ENCODE assay signal across 10 mouse cellular contexts in the genomic region with DNA sequence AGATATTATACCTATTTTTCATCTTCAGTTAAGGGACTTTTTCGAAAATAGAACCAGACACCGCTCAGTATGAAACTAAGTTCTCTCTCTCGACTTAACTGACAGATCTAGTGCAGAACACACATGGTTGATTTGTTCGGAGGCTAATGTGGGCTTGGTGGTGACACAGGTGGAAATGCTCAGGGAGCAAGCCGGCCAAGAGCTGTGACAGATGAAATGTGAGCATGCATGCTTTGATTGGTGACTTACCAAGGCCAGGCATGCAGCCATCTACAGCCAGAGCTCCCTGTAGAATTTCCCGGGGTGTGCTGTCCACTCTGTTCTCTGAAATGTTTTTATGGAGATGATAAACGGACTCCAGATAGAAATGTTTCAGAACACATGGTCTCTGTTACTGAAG. TPM values are rescaled to one million over a fixed set of nuclear protein-coding genes. Genes with fewer than 3 reads are reported as not detected.
DNase-seq lines count a peak whose midpoint lies in the region; ATAC-seq and TF ChIP-seq lines count a peak whose summit lies in the region.
"Had no signal": no experiment of that assay in that cellular context is flagged by ENCODE, and none has a peak within 500 bp of the region (broad histone marks: within the 10 kb centered on the region; RNA-seq: fewer than 3 reads in every experiment).

No protein-coding gene starts in this region.

- no peak overlapping the region for H3K4me2 ChIP-seq in lung, embryonic 14.5 days
- H3K4me2 ChIP-seq in heart, embryonic 15.5 days: no peak overlapping the region
- peak overlapping the region; percentile 29; the same call in 1 of the 2 replicates for H3K4me2 ChIP-seq in stomach, embryonic 16.5 days (ENCODE audit: low read depth, low read length)
- H3K4me2 ChIP-seq in hindbrain, embryonic 14.5 days (replicated peaks): no peak overlapping the region
- H3K4me2 ChIP-seq: midbrain, embryonic 15.5 days had no signal

- no peaks in the 10 kb centered on the region for H3K36me3 ChIP-seq in lung, embryonic 14.5 days (ENCODE audit: insufficient read depth)
- H3K36me3 ChIP-seq in heart, embryonic 15.5 days: no peaks in the 10 kb centered on the region
- H3K36me3 ChIP-seq in stomach, embryonic 16.5 days (ENCODE audit: control insufficient read depth, insufficient read depth, low read length): no peaks in the 10 kb centered on the region
- no peaks in the 10 kb centered on the region for H3K36me3 ChIP-seq in hindbrain, embryonic 14.5 days (replicated peaks; ENCODE audit: control insufficient read depth, insufficient read depth)
- H3K36me3 ChIP-seq: midbrain, embryonic 15.5 days had no signal

- no peaks in the 10 kb centered on the region for H3K9me3 ChIP-seq in lung, embryonic 14.5 days (ENCODE audit: low read depth, low read length)
- no peaks in the 10 kb centered on the region for H3K9me3 ChIP-seq in heart, embryonic 15.5 days (replicated peaks)
- H3K9me3 ChIP-seq in stomach, embryonic 16.5 days (replicated peaks; ENCODE audit: control insufficient read depth, low read length): no peaks in the 10 kb centered on the region
- H3K9me3 ChIP-seq in hindbrain, embryonic 14.5 days (ENCODE audit: control insufficient read depth, low read length): no peaks in the 10 kb centered on the region
- H3K9me3 ChIP-seq: midbrain, embryonic 15.5 days had no signal

- no peaks in the 10 kb centered on the region for H3K27me3 ChIP-seq in lung, embryonic 14.5 days (ENCODE audit: insufficient read depth, low read length)
- no peaks in the 10 kb centered on the region for H3K27me3 ChIP-seq in heart, embryonic 15.5 days
- no peaks in the 10 kb centered on the region for H3K27me3 ChIP-seq in stomach, embryonic 16.5 days (ENCODE audit: control insufficient read depth, insufficient read depth, low read length)
- H3K27me3 ChIP-seq in hindbrain, embryonic 14.5 days (ENCODE audit: control insufficient read depth, insufficient read depth, low read length): no peaks in the 10 kb centered on the region
- H3K27me3 ChIP-seq: midbrain, embryonic 15.5 days had no signal

- no peak for TF ChIP-seq POLR2A in lung, adult 2 months (IDR thresholded peaks at IDR 0.05; ENCODE audit: borderline replicate concordance, extremely low read depth, low read depth, low read length)

- H3K4me1 ChIP-seq in lung, embryonic 14.5 days (ENCODE audit: insufficient read depth): peaks cover 12% of the 10 kb centered on the region; the same call in 1 of the 2 replicates
- H3K4me1 ChIP-seq in lung, adult 2 months (ENCODE audit: control insufficient read depth, insufficient read depth, low read length): peaks cover 6% of the 10 kb centered on the region; the same call in 1 of the 2 replicates
- peaks cover 20% of the 10 kb centered on the region for H3K4me1 ChIP-seq in heart, embryonic 15.5 days (replicated peaks)
- peaks cover 20% of the 10 kb centered on the region for H3K4me1 ChIP-seq in stomach, embryonic 16.5 days (ENCODE audit: control insufficient read depth, insufficient read depth, low read length)
- H3K4me1 ChIP-seq in hindbrain, embryonic 14.5 days (replicated peaks; ENCODE audit: control insufficient read depth, insufficient read depth, low read length): peaks cover 9% of the 10 kb centered on the region

- H3K27ac ChIP-seq in lung, embryonic 14.5 days (ENCODE audit: low read depth): no peak overlapping the region
- peak overlapping the region; percentile 69 for H3K27ac ChIP-seq in heart, embryonic 15.5 days
- H3K27ac ChIP-seq in stomach, embryonic 16.5 days (ENCODE audit: low read length): peak overlapping the region; percentile 66
- H3K27ac ChIP-seq in hindbrain, embryonic 14.5 days: no peak overlapping the region
- H3K27ac ChIP-seq: hindbrain, postnatal 0 days; midbrain, embryonic 15.5 days had no signal

- no peak for TF ChIP-seq CTCF in lung, embryonic 14.5 days (IDR thresholded peaks at IDR 0.05; ENCODE audit: low read depth)
- TF ChIP-seq CTCF in lung, adult 2 months (IDR thresholded peaks at IDR 0.05; ENCODE audit: insufficient read depth, low read length): no peak

- ATAC-seq in lung, embryonic 14.5 days (ENCODE audit: insufficient read depth): peak; percentile 64; the same call in 1 of the 2 replicates
- ATAC-seq in heart, embryonic 15.5 days (replicated peaks; ENCODE audit: insufficient number of reproducible peaks, insufficient read depth, low FRiP score, low read depth): peak; percentile 51
- ATAC-seq in stomach, embryonic 16.5 days (ENCODE audit: insufficient read depth, low FRiP score): peak; percentile 65; the same call in 1 of the 2 replicates
- no peak for ATAC-seq in hindbrain, embryonic 14.5 days (ENCODE audit: low FRiP score)
- ATAC-seq: hindbrain, postnatal 0 days; midbrain, embryonic 15.5 days had no signal

- no peak overlapping the region for H3K4me3 ChIP-seq in lung, embryonic 14.5 days (ENCODE audit: low read depth, low read length)
- H3K4me3 ChIP-seq in lung, adult 2 months (replicated peaks; ENCODE audit: extremely low read depth, low read depth, low read length): no peak overlapping the region
- H3K4me3 ChIP-seq in heart, embryonic 15.5 days: no peak overlapping the region
- H3K4me3 ChIP-seq in stomach, embryonic 16.5 days (replicated peaks; ENCODE audit: low read length): no peak overlapping the region
- no peak overlapping the region for H3K4me3 ChIP-seq in hindbrain, embryonic 14.5 days (replicated peaks; ENCODE audit: low read length)
- H3K4me3 ChIP-seq: midbrain, embryonic 15.5 days had no signal

- H3K9ac ChIP-seq in lung, embryonic 14.5 days: no peak overlapping the region
- no peak overlapping the region for H3K9ac ChIP-seq in heart, embryonic 15.5 days
- no peak overlapping the region for H3K9ac ChIP-seq in stomach, embryonic 16.5 days (ENCODE audit: low read length)
- H3K9ac ChIP-seq in hindbrain, embryonic 14.5 days: no peak overlapping the region
- H3K9ac ChIP-seq: midbrain, embryonic 15.5 days had no signal

- peak; percentile 34 to 38 for DNase-seq in adrenal gland, adult (ENCODE audit: inconsistent age in 2 of 2, low spot score in 1 of 2)
- no peak for DNase-seq in adrenal gland, adult 8-10 months
- DNase-seq in lung, embryonic 14.5 days: peak; percentile 48
- DNase-seq in lung, adult 2 months: no peak
- no peak for DNase-seq in hindbrain, embryonic 14.5 days (ENCODE audit: low spot score)
- DNase-seq in right cerebral cortex, adult 2 months (ENCODE audit: low spot score in 2 of 2): no peak

- WGBS in lung, embryonic 14.5 days: 43% methylated on average over 7 of the region's 7 CpGs
- WGBS in lung, adult 2 months: 66% methylated on average over 7 of the region's 7 CpGs
- 41% methylated on average over 7 of the region's 7 CpGs for WGBS in heart, embryonic 15.5 days
- 40% methylated on average over 7 of the region's 7 CpGs for WGBS in stomach, embryonic 16.5 days
- WGBS in hindbrain, embryonic 14.5 days: 89% methylated on average over 7 of the region's 7 CpGs

RNA-seq across cellular contexts. Expression of a gene that starts 13.2 kb away (rescaled TPM):
- 1 to 10 TPM; 1.3 to 2.2 (median 2.1) TPM for total RNA-seq in adrenal gland, adult 8-10 months (2022)
- polyA plus RNA-seq in lung, embryonic 14.5 days (2014; fragmentation: Nextera tagmentation; extraction: Ambion mirVana): 30.9 and 35.1 TPM in 2 replicates
- 30.8 and 63.1 TPM in 2 replicates for polyA plus RNA-seq in lung, adult 2 months (2012; rRNA removed)
- 148 and 174 TPM in 2 replicates for polyA plus RNA-seq in heart, embryonic 15.5 days (2015; fragmentation: Nextera tagmentation; extraction: Ambion mirVana)
- 222 and 236 TPM in 2 replicates for polyA plus RNA-seq in stomach, embryonic 16.5 days (2015; fragmentation: Nextera tagmentation; extraction: Ambion mirVana)
- 19.2 TPM in 2 replicates for polyA plus RNA-seq in hindbrain, embryonic 14.5 days (2014; fragmentation: Nextera tagmentation; extraction: Ambion mirVana)

Comparison
In these comparisons a context has a peak if more than half of its experiments do, and no peak if none do; other contexts are left out.
1. DNase-seq: peak in adrenal gland, adult (2 of 2) and lung, embryonic 14.5 days (single experiment); none in adrenal gland, adult 8-10 months (single experiment), lung, adult 2 months (single experiment), hindbrain, embryonic 14.5 days (single experiment) and right cerebral cortex, adult 2 months (0 of 2).
2. H3K27ac ChIP-seq: peak in heart, embryonic 15.5 days (single experiment) and stomach, embryonic 16.5 days (single experiment); none in lung, embryonic 14.5 days (single experiment) and hindbrain, embryonic 14.5 days (single experiment).